Mouse (Mus musculus): Measurements from ENCODE around the gene B4galt1.

DNA sequence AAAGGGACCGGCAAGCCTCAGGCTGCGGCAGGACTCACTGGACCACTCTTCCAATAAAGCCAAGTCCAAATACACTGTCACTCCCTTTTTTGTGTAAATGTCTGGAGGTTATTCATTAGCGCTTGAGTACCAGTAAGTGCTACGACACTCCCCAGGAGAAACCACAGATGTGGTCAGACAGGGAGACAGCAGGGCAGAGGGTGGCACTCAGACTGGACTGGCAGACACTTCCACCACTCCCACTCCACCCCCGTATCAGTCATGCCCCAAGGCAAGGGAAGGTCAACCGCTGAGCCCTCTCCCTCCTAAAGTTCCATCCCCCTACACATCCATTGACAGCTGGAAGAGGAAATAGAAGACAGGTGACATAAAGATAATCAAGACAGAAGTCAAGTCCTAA, 35.4 kb downstream of the B4galt1 start:
- no peak for TF ChIP-seq GATA1 (IDR thresholded peaks at IDR 0.05; ENCODE audit: low read length)
- no peak for TF ChIP-seq TAL1 (IDR thresholded peaks at IDR 0.05; ENCODE audit: low read length)

Measured in erythroblast, embryonic 14.5 days (primary cell).